Mouse (Mus musculus) induced T-regulatory cell, adult 2 months (primary cell): ENCODE results near the gene Babam2.
"Not testable (repeated sequence)": the region's sequence is repeated elsewhere in the genome, so short reads cannot be mapped to it uniquely, and the experiment has no call there.

ENCODE experiments used
- DNase-seq: peaks from one replicate; pipeline ENCODE4 v3.0.0-alpha.2; 2012; ENCODE audit warnings: low read depth

Gene Babam2

GRCm38 (mm10) chr5:31831587-31831986 is 134.1 kb downstream of the Babam2 start:
- peak; percentile 29 for DNase-seq

GRCm38 (mm10) chr5:31835691-31836090 is 138.2 kb downstream of the Babam2 start:
- DNase-seq, result no peak

GRCm38 (mm10) chr5:31839973-31840372 is 142.5 kb downstream of the Babam2 start:
- no peak for DNase-seq

DNA sequence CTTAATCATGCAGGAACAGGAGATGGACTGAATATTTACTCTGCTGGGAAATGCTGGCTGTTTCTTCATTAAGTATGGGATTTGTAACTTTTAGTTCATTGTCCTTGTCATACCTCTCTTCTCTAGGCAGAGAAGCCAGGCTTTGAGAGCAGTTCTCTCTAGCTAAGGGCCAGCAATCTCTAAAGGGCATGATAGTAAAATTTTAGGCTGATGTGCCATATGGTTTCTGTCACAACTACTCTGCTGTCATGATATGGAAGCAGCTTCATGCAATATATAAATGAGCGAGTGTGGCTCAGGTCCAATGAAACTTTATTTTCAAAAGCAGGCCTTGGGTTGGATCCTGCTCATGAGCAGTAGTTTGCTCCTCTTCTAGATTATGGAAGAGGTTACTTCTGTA is 142.9 kb downstream of the Babam2 start:
- no peak for DNase-seq

DNA sequence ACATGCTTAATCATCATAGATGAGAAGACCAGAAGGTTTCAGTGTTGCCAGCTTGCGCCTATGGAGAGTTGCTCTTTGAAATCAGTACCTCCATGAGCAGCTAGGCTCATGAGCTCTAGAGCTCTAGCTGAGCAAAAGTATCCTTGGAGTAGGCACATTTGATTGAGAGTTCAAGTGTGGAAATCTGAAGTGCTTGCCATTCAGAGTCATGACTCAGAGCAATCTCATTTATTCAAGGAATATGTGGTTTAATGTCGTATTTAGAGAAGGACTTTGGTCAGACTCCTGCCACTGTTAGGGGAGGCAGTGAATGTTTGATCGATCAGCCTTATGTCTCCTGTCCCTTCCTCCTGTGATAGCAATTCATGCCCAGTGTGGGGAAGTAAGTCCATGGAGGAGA is 147.4 kb downstream of the Babam2 start:
- no peak for DNase-seq

- no peak for DNase-seq
Measured at GRCm38 (mm10) chr5:31846971-31847370, 149.5 kb downstream of the Babam2 start.

DNA sequence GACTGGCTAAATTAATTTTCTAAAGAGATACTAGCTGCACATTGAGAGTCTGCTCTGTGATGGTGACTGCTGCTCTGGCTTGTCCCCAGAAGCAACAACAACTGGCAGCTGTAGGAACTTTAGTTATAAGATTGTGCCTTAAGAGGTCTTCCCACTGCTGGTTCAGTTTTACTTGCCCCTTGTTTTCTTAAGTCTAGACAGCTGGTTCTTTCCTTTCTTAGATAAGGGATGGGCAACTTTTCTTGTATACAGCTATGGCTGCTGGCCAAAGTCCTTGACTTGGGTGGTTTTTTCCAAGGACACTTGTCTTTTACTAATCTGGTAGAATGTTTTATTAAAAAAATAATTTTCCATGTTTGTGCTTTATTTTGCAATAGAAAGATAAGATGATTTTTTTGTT is 151.5 kb downstream of the Babam2 start:
- no peak for DNase-seq

DNA sequence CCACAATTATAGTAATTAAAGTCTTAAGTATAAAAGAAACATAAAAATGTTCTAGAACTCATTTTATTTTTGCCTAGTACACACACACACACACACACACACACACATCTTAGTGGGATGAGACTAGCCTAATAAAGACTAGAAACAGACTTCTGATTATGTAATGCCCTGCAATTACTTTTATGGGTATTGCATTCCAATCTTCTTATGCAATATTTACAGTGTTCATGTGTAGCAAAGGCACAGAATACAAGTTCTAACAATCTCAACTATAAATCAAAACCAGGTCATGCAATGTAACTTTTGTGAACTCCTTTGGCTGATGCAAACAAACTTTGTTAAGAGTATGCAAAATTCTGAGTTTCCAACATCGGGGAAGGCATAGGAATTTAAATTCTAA is 155.3 kb downstream of the Babam2 start:
- DNase-seq, result no peak

DNA sequence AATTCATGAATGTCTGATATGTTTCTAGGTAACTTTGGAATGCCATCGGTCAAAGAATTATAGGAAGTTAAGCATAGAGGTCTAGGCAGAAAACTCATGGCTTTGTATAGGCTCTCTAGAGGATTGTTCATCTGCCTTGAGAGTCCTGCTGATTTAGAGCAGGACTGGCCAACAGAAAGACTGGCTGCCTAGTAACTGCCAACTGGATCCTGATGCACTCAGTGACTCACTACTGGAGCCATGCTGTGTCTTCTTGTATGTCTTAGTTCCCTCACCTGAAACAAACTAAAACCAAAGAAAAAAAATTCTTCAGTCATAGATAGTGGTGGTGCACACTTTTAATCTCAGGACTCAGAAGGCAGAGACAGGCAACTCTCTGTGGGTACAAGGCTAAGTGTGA is 156.3 kb downstream of the Babam2 start:
- DNase-seq, result no peak

- DNase-seq, result not testable (repeated sequence)
Measured at GRCm38 (mm10) chr5:31858877-31859276, 161.4 kb downstream of the Babam2 start.

DNA sequence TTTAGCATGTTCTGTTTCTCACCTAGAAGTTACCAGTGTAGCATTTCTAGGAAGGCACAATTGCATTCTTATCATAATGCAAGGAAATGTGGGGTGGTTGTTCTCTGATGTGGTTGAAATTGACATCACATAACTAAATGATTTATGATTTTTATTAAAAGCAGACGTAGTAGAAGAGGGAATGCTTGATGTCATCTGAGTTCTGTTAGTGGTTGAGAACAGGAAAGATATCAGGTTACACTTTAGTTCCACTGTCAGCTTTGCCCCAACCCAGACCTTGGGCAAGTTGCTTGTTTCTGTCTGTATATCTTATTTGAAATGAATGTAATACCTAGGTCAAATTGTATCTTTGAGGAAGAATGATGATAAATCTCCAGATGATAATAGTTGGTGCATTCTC is 162.9 kb downstream of the Babam2 start:
- DNase-seq, result peak; percentile 5

DNA sequence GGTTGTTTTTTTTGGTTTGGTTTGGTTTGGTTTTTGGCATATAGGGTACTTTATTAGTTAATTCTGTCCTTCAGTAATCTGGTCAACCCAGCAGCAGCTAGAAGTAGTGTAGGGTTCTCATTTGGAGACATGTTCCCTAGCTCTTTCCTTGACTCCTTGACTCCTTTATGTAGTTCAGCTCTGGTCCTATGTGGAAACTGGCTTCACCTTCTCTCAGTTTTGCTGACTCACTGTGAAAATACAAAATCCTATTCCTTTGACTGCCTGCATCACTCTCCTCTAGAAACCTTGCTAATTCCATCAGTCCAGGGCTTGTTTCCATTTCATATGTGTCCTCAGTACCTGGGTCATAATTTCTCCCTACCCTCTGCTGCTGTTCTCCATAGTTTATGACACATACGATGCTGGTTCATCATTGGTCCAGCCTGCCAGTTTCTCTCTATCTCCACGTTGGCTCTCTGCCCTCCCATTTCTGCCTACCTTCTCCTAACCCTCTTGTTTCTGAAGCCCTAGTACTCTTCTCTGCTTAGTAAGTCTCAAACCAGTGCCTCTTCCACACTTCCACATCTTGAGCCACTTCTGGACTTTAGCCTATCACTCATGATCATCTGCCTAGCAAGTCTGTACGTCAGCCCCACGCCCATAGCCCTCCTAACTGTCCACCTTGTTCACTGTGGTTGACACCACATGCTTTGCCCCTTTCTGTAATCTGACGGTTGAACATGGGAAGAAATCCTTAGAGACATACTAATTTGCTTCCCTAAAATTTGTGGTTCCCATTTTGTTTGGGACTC is 163.5 kb downstream of the Babam2 start:
- DNase-seq, result no peak

DNA sequence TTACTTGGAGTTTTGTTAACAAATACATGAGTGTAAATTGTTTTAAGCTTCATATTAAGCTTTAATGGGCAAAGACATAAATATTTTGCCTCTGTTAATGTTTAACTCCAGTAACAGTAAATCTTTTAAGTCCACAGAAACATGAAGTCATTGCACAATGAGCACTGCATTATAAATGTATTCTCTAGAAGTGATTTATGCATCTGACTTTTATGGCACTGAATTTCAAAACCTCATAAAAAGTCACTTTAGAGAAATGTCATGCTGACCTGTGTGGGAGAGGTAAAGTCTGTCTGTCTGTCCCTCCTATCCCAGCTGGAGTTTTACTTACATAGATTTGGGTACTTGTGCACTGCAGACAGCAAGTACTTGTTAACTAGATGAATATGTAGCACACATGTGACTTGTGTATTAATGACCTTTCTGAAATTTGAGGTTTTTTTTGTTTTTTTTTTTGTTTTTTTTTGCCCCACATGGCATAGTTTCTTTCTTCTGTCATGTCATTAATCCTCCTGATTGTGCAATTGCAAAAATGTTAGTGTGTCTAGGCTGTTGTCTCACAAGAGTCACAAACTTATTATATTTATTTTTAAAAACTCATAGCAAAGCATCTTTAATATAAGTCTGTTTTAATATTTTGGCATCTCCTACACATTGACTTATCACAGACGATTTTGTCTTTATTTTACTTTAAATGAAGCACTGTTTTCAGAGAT is 165.4 kb downstream of the Babam2 start:
- DNase-seq, result no peak

GRCm38 (mm10) chr5:31864095-31864494 is 166.6 kb downstream of the Babam2 start:
- no peak for DNase-seq

DNA sequence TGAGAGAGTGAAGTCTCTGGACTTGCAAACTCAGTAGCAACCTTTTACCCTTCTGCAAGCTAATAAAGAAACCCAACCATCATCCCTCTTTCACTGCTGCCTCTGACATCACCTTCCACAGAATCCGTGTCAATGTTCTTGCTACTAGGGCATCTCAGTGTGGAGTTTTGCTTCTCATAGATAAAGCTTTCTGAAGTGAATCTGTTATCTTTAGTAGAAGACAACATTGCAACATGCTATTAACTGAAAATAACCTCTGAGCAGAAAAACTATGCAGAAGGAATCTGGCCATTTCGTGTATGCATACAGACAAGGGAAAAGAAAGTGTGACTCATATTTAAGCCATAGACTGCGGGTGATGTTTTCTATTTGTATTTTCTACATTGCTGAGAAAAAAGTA is 168.6 kb downstream of the Babam2 start:
- DNase-seq, result no peak

- no peak for DNase-seq
Measured at GRCm38 (mm10) chr5:31870856-31871520, 173.5 kb downstream of the Babam2 start.

DNA sequence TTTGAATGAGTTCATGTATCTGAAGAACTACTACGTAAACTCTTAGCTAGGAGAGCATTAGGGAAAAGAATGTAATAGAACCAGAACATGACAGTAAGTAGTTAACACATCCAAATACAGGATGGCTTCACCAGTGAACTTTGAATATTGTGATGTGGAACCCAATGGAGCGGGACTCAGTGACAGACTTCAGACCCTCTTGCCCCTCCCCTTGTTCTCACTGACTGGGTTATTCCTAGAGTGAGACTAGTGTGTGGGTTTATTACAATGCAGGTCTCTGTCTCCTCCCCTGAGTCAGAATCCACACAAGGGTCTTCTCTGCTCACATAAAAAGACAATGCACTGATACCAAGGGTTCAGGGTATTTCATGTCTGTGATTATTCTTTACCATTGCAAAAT is 175.8 kb downstream of the Babam2 start:
- DNase-seq, result no peak

DNA sequence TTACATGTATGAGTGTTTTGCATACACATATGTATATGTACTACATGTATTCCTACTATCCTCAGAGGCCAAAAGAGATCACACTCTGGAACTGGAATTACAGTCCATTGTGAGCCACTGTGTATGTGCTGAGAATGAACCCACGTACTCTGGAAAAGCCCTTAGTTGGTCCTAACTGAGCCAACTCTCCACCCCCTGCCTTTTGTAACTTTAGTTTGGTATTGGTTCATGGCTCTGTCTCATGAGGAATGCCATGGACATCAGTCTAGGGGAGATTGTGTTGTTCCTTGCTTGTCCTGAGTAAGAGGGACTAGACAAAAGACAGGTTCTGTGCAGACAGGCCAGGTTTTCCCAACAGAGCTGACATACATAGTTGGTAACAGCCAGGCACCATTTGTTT is 177.1 kb downstream of the Babam2 start:
- DNase-seq, result no peak

GRCm38 (mm10) chr5:31875443-31875842 is 178.0 kb downstream of the Babam2 start:
- no peak for DNase-seq

- no peak for DNase-seq
Measured at GRCm38 (mm10) chr5:31876216-31876974, 178.9 kb downstream of the Babam2 start.

DNA sequence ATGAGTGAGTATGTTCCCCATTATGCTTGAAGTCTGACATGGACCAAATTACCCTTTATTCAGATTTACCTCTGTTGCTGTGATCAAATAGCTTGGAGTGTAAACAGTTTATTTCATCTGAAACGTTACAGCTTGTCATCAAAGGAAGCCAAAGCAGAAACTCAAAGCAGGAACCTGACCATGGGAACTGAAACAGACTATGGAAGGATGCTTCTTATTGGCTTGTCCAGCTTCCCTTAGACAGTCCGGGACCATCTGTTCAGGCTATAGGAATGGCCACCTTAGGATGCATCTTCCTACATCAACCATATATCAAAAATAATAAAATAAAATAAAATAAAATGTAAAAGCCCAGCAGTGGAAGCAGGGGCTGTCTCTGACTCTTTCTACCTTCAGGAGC is 183.0 kb downstream of the Babam2 start:
- DNase-seq, result no peak

- DNase-seq, result no peak
Measured at GRCm38 (mm10) chr5:31882297-31882696, 184.8 kb downstream of the Babam2 start.
